Mouse (Mus musculus): ENCODE measurements around the gene Mecom.

The Mecom gene

DNA sequence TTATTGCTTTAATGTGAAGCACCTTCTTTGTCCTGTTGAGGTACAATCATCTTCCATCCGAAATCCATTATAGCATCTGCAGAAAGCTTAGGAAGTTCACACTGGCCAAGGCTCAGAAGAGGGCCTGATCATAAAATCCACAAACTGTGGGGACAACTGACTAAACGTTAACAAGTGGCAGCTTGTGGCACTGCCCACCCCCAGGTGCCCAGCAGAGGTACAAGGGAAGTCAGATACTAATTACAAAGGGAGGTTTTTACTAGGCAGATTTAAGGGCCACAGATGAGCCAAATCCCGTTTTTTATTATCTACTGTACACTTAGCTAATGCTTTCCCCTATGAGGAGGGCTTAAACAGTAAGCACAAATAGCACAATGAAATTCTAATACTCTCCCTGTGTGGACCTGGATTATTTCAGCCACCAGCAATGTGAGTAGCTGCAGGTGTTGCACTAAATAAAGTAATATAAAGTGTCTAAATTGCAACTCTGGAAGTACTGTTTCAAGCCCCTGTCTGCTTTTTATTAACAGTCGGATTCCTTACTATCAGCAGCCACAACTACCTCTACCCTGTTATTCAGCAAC lies 443.2 kb downstream of the Mecom start:
- DNase-seq (ENCODE audit: low read depth, low spot score): no peak

DNA sequence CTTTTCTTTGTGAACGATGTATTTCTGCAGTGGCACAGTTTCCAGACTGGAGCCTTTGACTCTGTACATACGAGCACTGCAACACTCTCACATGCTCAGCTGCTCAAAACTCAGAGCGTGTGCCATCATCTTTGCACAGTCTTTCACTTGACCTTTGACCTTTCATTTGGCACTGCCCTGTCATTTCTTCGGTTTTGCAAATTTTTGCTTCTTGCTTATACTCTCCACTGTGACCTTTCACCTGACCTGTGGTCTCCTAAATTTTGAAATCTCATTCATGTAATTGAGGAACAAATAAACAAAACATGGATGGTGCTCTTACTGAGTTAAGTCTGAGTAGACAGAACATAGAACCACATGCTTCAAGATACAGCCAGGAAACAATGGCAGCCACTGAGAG lies 446.7 kb downstream of the Mecom start:
- no peak for DNase-seq (ENCODE audit: low read depth, low spot score)

- no peak for DNase-seq (ENCODE audit: low read depth, low spot score)
Measured at GRCm38 (mm10) chr3:30097713-30098112, 450.1 kb downstream of the Mecom start.

DNA sequence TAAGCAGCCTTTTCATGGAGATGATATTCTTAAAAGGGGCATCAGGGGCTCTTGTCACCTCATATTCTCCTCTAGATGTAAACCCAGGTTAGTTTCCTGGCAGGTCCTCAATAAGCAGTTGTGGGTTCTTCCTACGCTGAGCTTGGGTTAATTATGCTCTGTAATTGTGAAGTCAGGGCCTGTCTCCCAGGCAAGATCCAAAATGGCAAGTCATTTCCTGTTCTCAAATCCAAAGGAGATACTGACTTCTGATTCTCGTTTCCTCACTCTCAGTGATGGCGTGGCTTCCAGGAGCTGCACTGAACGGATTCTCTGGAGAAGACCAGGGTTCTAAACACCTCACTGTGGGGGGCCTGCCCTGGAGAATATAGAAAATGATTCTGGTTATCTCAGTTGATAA lies 450.7 kb downstream of the Mecom start:
- DNase-seq (ENCODE audit: low read depth, low spot score): no peak

DNA sequence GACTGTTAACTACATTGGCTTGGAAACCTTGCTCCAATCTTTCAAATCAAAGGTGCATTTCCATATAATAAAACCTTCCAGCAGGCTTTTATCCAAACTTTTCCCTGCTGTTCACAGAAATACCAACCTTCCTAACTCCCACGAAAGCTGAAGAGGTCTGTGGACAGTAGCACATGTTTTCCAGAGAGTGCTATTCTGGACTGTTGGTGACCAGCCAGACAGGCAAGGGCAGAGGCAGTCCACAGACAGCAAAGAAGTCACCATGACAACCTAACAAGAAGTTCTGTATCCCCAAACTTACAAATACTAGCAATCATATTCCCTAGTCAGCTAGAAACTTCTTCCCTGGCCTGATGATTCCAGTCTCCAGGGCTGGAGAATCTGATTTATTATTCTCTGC lies 454.8 kb downstream of the Mecom start:
- DNase-seq (ENCODE audit: low read depth, low spot score): no peak

DNA sequence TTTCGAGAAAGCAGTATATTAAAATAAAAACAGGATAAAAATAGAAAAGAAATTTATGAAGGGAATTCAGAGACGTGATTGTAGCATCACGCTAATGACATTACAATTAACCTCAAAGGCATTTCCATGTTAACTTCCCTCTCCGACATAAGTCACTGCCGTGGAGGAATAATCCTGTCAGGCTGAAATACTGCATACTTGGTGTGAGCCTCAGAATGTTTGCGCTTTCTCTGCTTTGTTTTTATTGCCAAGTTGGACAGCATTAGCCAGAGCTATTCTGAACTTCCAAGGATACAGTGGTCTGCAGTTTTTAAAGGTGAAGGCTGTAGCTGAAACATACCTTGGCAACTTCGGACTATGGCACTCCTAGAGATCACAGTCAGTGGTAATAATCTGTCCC lies 455.3 kb downstream of the Mecom start:
- DNase-seq (ENCODE audit: low read depth, low spot score): no peak

- no peak for DNase-seq (ENCODE audit: low read depth, low spot score)
Measured at GRCm38 (mm10) chr3:30091860-30092259, 455.9 kb downstream of the Mecom start.

GRCm38 (mm10) chr3:30091401-30091800 lies 456.4 kb downstream of the Mecom start:
- DNase-seq (ENCODE audit: low read depth, low spot score): no peak

- no peak for DNase-seq (ENCODE audit: low read depth, low spot score)
Measured at GRCm38 (mm10) chr3:30086139-30086538, 461.7 kb downstream of the Mecom start.

- no peak for DNase-seq (ENCODE audit: low read depth, low spot score)
Measured at GRCm38 (mm10) chr3:30083842-30084241, 464.0 kb downstream of the Mecom start.

GRCm38 (mm10) chr3:30083268-30083667 lies 464.5 kb downstream of the Mecom start:
- DNase-seq (ENCODE audit: low read depth, low spot score): no peak

GRCm38 (mm10) chr3:30080827-30081226 lies 467.0 kb downstream of the Mecom start:
- no peak for DNase-seq (ENCODE audit: low read depth, low spot score)

DNA sequence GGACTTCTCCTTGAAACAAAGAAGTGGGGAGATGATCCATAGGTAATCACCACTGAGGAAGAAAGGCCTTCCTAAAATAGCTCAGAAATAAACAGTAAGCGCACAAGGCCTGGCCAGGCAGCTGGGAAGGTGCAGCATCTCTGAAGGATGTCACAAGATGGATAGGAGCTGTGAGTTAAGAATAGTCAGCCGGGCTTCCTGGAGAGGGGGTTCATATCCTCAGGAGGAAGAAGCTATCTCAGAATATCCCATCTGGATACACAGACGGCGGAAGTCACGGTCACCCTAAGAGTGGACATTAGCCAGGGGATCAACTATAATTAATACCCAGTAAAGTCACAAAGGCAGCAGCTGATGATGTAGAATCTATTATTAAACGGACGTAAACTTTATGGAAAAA lies 471.3 kb downstream of the Mecom start:
- DNase-seq (ENCODE audit: low read depth, low spot score): no peak

- DNase-seq (ENCODE audit: low read depth, low spot score): no peak
Measured at GRCm38 (mm10) chr3:30071271-30071670, 476.5 kb downstream of the Mecom start.

GRCm38 (mm10) chr3:30066519-30066918 lies 481.3 kb downstream of the Mecom start:
- DNase-seq (ENCODE audit: low read depth, low spot score): no peak

GRCm38 (mm10) chr3:30060058-30060457 lies 487.8 kb downstream of the Mecom start:
- DNase-seq (ENCODE audit: low read depth, low spot score): no peak

DNA sequence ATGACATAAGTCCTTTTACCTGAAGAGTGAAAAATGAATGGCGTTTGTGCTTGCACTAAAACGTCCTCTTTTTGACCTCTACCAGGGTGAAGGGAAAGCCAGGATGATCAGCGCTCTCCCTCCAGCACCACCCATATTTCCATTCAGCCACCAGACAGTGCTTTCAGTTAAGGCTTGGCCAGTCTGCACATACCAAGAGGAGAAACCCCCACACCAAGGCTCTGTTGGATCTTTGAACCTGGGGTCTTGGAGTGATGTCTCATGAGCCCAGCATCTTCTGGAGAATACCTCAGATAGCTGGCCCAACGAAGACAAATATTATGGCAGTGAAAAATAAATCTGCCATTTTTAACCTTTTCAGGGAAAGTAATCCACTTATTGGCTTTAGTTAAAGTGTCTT lies 488.2 kb downstream of the Mecom start:
- DNase-seq (ENCODE audit: low read depth, low spot score): no peak

- DNase-seq (ENCODE audit: low read depth, low spot score): no peak
Measured at GRCm38 (mm10) chr3:30051287-30051686, 496.5 kb downstream of the Mecom start.

GRCm38 (mm10) chr3:30050795-30051194 lies 497.0 kb downstream of the Mecom start:
- DNase-seq (ENCODE audit: low read depth, low spot score): no peak

GRCm38 (mm10) chr3:30048792-30049191 lies 499.0 kb downstream of the Mecom start:
- no peak for DNase-seq (ENCODE audit: low read depth, low spot score)

- no peak for DNase-seq (ENCODE audit: low read depth, low spot score)
Measured at GRCm38 (mm10) chr3:30048157-30048556, 499.7 kb downstream of the Mecom start.

GRCm38 (mm10) chr3:30043525-30043924 lies 504.3 kb downstream of the Mecom start:
- no peak for DNase-seq (ENCODE audit: low read depth, low spot score)

GRCm38 (mm10) chr3:30038545-30038944 lies 509.3 kb downstream of the Mecom start:
- no peak for DNase-seq (ENCODE audit: low read depth, low spot score)

GRCm38 (mm10) chr3:30019961-30020360 lies 527.8 kb downstream of the Mecom start:
- no peak for DNase-seq (ENCODE audit: low read depth, low spot score)
